Mouse (Mus musculus) erythroid progenitor cell, adult 5-6 weeks (primary cell): ENCODE data around the gene Pxn. TPM values are rescaled to one million over a fixed set of nuclear protein-coding genes. Genes with fewer than 3 reads are reported as not detected.

ENCODE experiments used
- ATAC-seq: replicated peaks from 2 replicates; pipeline ENCODE4 v1.8.0; 2016; ENCODE audit warnings: moderate number of reproducible peaks, mild to moderate bottlenecking, moderate TSS enrichment, inconsistent platforms; ENCODE audit not compliant: poor library complexity, low FRiP score, severe bottlenecking
- total RNA-seq, 2 experiments: library from RNA; stranded (forward) in 1 of 2; stranded (reverse) in 1 of 2; fragments of 150-400 nt in 1 of 2; fragments of 186-747, 209-891 nt in 1 of 2; gene quantifications; 2 replicates each; pipeline versions ENCODE4 v1.2.3 to v1.2.4; 2015 to 2017; ENCODE audit warnings: low replicate concordance in 2 of 2

Pxn gene
- total RNA-seq, 2 experiments from 2014 or later = 11.1 to 18.9 TPM

DNA sequence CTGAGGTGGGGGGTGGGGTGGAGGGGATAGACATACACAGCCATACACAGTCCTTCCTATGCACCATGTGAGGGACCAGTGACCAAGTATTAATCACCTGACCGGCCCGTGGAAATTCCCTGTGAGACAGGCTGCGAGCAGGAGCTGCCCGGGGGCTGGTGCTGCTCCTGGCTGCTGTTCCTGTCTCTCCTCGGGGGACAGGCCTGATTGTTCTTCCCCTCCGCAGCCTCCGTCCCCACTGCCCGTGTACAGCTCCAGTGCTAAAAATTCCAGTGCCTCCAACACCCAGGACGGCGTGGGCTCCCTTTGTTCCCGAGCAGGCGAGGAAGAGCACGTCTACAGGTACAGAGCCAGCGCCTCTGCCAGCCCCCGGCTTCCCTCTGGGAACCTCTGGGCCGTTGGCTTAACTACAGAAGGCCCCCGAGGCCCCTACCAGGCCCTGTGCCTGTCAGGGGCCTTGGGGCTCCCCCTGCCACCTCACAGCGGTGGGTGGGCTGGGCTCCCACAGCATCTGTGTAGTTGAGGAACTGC, 38.2 kb downstream of the Pxn start:
- no peak for ATAC-seq

DNA sequence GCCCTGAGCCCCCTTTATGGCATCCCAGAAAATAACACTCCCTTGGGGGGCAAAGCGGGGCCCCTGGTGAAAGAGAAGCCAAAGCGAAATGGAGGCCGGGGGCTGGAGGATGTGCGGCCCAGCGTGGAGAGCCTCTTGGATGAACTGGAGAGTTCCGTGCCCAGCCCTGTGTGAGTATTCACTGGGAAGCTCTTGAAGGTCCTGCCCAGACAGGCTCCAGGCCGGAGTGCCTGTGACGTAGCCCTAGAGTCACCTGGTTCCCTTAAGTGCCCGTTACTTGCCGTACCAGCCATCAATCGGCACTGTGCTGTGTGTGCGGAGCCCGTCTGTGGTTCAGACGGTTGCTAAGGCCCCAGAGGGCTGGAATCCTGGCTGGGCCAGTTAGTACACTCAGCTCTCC, 39.2 kb downstream of the Pxn start:
- no peak for ATAC-seq

DNA sequence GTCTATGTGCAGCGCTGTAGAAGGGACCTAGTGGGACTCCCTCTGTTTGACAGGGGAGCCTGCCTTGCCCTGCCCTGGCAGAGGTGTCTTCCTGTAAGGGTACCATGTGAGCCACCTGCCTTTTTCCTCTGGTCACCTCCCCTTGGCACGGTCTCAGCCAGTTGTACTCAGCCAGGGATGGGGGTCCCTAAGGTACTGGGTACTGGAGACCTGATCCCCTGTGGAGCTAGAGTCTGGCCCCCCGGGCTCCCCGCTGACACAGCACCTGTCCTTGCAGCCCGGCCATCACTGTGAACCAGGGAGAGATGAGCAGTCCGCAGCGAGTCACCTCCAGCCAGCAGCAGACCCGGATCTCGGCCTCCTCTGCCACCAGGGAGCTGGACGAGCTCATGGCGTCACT, 40.1 kb downstream of the Pxn start:
- ATAC-seq = no peak

DNA sequence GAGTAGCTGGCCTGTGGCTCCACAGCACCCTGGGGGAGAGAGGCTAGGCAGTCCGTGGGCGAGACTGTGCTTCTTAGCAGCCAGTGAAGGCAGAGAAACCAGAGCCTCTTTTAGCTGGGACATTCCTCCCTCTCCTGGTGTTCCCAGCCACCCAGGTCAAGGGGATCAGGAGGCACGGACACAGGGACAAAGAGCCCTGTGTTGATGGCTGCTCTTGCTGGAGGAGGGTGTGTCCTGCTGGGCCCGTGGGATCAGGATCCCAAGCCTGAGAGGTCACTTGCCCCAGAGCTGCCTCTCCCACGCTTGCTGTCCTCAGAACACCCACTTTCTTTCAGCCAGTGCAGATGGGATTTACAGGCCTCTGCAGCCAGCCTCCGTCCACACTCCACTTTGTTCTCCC, 40.5 kb downstream of the Pxn start:
- no peak for ATAC-seq

DNA sequence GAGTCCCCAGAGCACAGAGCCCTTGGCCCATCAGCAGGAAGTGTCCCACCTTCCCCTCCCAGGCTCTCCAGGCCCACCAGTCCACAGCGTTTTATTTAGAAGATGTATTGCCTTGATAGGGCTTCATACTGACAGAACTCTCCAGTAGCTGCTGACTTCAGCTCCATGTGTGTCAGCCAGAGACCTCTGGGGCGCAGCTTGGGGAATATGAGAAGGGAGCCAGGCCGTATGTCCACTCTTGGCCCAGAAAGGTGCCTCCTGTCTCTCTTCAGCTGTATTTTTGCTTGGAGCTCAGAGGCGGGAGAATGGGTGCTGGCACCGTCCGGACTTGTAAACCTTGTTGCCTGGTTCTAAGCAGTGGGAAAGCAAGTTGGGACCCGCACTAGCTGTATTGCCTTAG, 40.9 kb downstream of the Pxn start:
- ATAC-seq = no peak

DNA sequence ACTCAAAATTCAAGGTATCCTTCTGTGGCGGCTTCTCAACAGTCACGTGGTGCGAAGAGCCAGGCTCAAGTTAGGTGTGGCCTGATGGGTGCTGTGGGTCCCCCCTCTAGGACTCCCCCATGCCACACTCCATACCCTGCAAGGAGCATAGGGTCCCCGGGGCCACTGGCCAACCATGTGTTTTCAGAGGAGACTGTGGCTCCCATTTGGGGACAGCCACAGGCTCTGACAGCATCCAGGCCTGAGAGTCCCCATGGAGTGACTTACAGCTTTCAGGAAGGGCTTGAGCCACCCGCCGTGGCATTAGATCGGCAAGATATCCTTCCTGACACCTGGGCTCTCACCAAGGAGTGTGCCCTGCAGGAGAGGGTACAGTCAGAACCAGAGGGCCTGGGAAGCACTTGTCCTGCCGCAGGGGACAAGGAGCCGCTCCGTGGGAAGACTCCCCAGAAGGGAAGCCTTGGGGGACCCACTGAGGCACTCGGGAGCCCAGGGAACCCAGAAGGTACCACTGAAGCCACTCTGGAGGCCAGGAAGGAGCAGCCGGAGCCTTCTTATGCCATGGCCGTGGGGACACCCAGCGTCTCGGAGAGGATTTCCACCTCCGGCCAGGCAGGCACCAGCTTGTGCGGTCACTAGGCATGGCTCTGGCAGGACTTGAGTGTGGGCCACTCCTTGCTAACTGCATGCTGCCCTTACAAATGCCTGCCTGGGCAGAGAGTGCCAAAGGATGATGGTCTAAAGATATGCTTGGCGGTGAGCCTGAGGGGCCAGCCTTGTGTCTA, 42.2 kb downstream of the Pxn start:
- no peak for ATAC-seq

DNA sequence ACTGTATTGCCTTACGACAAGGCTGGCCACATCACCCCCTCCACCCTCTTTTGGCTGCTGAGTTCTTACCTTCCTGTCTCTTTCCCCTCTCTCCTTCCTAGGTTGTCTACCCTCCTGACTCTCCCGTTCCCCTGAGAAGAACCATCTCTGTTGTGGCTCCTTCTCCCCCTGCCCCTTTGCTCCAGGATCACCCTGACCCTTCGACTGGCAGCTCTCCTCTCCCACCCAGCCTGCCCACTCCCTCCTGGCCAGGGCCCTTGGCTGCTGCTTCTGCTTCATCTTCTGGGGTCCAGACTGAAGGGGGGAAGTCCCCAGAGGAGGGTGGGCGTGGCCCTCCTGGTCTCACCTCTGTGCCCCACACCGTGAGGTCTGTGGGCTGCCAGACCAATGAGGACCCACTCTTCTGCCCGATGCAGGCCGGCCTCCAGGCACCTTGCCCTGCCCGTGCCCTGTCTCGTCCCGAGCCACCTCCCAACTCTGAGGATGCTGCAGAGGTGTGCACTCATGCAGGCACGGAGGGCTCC, 44.1 kb downstream of the Pxn start:
- ATAC-seq = no peak

DNA sequence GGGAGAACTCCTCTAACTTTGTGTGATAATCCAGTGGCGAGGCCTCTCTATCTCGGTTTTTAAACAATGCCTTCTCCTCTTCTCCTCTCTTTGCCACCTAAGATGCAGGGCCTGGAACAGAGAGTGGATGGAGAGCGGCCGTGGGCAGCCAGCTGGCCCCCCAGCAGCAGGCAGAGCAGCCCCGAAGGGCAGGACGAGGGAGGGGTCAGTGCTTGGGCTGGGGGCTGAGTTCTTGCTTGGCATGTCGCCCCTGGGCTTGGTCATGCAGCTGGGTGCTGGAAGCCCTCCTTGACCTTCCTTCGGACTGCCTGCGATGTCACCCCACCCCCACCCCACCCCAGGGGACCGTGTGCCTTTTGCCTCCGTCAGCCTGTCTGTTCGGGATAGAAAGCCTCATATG, 44.9 kb downstream of the Pxn start:
- ATAC-seq = no peak

DNA sequence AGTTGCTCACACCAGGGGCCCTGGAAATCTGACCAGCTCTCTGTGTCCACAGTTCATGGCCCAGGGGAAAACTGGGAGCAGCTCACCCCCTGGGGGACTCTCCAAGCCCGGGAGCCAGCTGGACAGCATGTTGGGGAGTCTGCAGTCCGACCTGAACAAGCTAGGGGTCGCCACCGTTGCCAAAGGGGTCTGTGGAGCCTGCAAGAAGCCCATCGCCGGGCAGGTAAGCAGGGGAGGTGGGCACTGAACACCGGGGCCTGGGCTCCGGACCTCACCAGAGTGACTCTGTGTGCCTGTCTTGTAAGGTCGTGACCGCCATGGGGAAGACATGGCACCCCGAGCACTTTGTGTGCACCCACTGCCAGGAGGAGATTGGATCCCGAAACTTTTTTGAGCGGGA, 45.3 kb downstream of the Pxn start:
- ATAC-seq = no peak

DNA sequence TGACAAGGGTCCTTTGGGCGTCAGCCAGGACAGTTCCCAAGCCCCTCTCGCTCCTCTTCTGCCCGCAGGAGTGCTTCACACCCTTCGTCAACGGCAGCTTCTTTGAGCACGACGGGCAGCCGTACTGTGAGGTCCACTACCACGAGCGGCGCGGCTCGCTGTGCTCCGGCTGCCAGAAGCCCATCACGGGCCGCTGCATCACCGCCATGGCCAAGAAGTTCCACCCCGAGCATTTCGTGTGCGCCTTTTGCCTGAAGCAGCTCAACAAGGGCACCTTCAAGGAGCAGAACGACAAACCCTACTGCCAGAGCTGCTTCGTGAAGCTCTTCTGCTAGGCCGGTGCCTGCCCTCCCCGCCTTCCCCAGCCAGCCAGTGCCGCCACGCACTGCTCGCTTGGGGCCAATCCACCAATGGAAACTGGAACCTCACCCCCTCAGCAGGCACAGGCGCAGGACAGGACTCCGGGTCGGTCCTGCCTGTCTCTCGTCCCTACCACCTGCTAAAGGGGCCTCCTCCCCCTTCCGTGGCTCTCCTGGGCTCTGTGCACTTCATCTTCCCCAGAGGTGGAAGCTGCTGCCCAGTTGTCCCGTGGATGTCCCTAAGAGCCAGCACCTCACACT, 47.4 kb downstream of the Pxn start:
- no peak for ATAC-seq

DNA sequence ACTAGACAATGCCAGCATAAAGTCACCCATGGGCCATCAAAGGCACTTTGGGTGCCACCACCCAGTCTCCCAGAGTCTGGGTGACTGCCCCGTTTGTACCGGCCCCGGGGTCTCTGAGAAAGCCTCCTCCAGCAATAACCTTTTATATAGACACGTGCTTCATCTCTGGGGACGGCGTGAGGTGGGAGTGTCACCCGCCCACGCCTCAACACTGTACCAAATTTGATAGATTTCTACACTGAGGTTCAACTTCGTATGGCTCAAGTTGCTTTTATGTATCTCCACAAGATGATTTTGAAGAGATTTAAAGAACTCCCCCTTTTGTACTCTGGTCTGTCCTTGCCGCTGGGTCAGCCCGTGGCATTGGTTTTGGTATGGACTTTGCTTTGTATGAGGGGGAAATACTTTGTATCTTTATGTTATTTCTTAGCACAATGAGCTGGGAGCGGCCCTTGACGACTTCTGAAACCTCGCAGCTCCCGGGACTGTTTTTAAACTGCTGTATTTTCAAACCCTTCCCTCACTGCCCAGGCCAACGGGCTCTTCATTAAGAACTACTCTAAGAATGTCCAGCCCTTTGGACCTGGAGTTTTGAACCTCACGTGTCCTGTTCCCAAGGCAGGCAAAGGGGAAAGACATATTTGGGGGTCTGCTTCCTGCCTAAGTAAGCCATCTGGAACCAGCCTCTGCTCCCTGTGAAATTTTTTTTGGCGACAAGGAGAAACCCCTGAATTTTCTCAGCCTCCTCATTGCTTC, 48.2 kb downstream of the Pxn start:
- no peak for ATAC-seq

DNA sequence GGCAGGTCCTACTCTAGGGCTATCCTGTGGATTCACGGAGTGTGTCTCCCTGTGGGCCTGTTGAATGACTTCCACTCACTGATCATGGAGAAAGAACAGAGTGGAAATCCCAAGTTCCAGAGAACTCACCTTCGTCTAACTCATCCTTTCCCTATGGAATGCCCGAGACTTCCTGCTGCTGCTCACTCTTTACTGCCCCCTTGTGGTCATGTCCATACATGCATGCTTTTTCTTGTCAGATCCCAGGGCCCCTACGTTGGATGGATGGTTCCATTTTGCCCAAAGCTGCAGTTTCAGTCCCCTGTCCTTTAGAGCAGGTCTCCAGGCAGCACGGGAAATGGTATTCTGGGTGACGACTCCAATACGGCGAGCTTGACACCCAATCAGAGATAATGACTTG, 49.7 kb downstream of the Pxn start:
- ATAC-seq = peak; percentile 55

DNA sequence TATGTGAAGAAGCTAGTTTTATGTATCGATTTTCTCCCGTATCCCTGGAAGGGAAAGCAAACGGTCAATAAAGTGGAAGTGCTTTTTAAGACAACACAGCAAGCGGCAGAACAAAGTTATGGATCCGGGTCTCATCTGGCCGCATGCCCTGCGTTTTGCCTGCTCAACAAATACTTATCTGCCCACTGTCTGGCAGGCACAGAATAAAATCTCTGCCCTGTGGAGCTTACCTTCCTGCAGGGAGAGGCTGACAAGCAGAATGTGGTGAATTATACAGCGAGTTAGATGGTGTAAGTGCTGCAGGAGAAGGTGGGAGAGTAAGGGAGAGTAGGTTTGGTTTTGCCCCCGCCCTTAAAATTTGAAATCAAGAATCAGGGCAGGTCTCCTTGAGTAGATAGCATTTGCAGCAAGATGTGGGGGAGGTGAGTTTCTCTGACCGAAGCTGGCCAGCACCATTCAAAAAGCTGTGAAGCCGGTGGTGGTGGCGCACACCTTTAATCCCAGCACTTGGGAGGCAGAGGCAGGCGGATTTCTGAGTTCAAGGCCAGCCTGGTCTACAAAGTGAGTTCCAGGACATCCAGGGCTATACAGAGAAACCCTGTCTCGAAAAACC, 51.8 kb downstream of the Pxn start:
- no peak for ATAC-seq

DNA sequence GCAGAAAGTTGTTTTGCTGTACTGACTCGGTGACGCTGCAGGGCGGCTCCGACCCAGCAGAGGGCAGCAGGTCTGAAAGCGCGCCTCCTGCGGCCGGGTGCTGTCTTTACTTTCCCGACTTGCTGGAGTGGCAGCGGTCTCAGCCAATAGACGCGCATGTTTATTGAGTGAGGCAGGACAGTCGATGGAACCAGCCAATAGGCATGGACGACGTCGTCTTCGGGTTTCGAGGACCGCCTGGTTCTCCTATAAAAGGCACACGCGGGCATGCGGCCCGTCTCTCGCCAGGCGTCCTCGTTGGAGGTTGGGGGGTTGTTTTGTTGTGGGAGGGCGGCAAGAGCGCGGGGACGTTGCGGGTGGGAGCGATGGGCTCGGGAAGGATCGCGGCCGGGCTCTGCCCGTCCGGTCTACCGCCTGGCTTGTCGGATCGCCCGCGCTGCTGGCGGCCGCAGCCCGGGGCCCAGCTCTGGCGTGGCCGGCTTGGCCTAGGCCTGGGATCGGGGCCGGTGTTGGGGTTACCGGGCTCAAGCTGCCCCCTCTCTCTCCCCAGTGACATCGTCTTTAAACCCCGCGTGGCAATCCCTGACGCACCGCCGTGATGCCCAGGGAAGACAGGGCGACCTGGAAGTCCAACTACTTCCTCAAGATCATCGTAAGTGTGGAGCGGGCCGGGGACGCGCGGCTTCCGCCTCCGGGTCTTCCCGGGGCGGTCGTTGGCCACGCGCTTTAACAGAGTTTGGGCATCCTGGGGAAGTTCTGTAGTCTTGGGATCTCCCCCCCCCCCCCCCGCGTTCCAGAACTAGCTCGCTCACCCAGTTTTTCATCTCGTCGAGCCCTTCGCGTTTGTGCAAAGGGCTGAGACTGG, 53.0 kb downstream of the Pxn start, which contains the start of gene Rplp0:
Gene Rplp0 (plus strand): TSS at position 231 of the 865 bp plus-strand sequence.
- peak; percentile 99 for ATAC-seq

DNA sequence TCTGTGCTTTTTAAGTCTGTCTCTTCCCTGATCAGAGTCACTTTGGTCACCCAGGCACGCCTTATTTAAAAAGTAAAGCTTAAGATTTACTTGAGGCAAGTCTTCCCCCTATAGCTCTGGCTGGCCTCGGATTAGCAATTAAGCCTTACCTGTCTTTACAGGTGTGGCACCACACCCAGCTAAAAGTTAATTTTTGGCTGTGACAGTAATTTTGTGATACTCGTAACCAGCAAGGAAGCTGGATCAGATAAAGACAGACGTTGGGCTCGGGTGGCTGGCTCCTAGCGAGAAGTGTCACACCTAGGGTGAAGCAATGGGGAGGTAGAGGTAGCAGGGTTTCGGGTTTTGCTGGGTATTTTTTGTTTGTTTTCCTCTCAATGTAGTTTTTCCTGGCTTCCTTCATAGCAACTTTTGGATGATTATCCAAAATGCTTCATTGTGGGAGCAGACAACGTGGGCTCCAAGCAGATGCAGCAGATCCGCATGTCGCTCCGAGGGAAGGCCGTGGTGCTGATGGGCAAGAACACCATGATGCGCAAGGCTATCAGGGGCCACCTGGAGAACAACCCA, 53.9 kb downstream of the Pxn start:
- ATAC-seq = 0 out of 2 replicates have a peak, but pooled peaks have one; percentile 30

DNA sequence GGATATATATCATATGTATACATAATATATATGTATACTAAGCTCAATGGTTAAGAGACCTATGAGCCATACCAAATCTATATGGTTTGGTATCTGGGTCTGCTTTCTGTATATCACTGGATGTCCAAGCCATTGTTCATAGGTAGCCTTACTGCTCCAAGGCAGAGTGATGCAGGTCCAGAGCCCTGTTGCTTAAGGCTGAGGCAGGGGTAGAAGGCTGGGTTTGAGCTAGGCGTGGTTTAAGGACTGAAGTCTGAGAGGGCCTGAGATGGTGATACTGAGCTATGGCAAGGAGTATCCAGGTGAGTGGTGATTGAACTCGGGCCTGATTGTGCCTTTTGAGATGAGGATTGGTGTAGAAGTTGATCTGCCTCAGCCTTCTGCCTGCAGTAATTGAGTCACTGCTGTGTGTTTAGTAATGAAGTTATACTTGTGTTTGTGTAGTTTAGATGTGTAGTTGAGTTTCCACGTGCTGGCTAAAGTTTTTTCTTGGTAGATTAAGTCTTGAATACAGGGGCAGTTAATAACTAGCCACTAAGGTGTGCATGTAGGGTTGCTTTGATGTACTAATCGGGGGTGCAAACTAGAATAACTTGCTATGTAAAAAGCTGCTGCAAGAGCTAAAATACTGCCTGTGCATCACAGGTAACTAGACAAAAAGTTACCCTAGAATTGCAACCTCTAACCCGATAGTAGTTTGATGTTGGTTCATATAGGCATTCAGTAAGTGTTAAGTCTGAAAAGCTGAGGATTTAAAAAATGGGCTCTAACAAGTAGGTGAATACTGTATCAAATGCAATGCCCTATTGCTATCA, 57.5 kb downstream of the Pxn start:
- ATAC-seq = no peak

DNA sequence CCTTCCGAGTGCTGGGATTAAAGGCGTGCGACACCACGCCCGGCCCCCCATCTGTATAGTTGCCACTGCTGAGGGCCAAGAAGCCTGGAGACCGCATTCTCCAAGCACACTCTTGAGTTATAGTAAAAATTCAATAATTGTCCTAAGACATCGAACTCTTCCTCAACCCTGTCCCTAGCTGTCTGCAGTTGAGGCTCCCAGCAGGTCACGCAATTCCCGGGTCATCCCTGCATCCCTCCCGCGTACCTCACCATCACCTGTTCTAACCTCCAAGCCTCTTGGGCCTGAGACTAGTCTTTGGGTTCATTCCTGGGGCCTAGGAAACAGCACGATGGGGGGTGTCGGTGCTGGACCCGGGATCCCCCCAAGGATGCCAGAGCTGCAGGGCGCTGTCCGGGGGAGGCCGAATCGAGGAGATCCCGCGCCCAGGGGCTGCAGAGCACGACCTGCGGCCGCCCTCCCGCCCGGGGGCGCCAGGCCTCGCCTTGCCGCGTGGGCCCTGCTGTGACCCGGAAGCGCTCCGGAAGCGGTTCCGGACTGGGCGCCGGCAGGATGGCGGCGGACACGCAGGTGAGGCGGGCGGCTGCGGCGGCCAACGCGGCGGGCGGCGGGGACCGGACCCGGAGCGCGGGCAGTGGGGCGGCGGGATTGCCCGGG, 58.4 kb downstream of the Pxn start, which contains the start of gene Gcn1l1:
Gene Gcn1l1 (plus strand): TSS at position 518 of the 657 bp plus-strand sequence.
- peak; percentile 74 for ATAC-seq
